Mouse (Mus musculus) neutrophil, adult 5-6 weeks (primary cell): ENCODE data around the gene Aldh1b1. TPM values are rescaled to one million over a fixed set of nuclear protein-coding genes. Genes with fewer than 3 reads are reported as not detected.

Source experiments
- total RNA-seq: library from RNA; stranded (forward); fragments of 200-1000 nt; gene quantifications from 2 replicates; pipeline ENCODE4 v1.2.3, GENCODE M21; 2017

Gene Aldh1b1
- total RNA-seq, 1 experiment from 2014 or later: 5.0 TPM

Other genes starting within 250 kb of the Aldh1b1 start
- not detected in 2 replicates for gene Igfbpl1, start 27.9 kb downstream of the Aldh1b1 start, total RNA-seq
- not detected in 2 replicates for gene Stra6l, start 49.6 kb downstream of the Aldh1b1 start, total RNA-seq
- 0.47 and 0.86 TPM in 2 replicates for gene Ccdc180, start 91.3 kb downstream of the Aldh1b1 start, total RNA-seq
- 45.1 and 53.4 TPM in 2 replicates for gene Tdrd7, start 166.3 kb downstream of the Aldh1b1 start, total RNA-seq
- gene Tmod1, start 239.9 kb downstream of the Aldh1b1 start, total RNA-seq: 0.61 and 1.2 TPM in 2 replicates